Comparison of ENCODE assay signal across 9 mouse cellular contexts in genomic region chr14:34104892-34105291, GRCm38 (mm10). TPM values are rescaled to one million over a fixed set of nuclear protein-coding genes. Genes with fewer than 3 reads are reported as not detected.
A peak's percentile ranks its signal among the peaks of the same experiment; 100 is the strongest.
DNase-seq lines count a peak whose midpoint lies in the region; ATAC-seq and TF ChIP-seq lines count a peak whose summit lies in the region.
"Had no signal": no experiment of that assay in that cellular context is flagged by ENCODE, and none has a peak within 500 bp of the region (broad histone marks: within the 10 kb centered on the region; RNA-seq: fewer than 3 reads in every experiment).

No protein-coding gene starts in this region.

- peak; percentile 53 for DNase-seq in CH12.LX (ENCODE audit: extremely low read depth)
- DNase-seq in adrenal gland, adult 2 months: peak; percentile 72
- peak; percentile 72 for DNase-seq in embryo, embryonic 9.5 days (ENCODE audit: extremely low spot score)
- peak; percentile 77 to 84 for DNase-seq in kidney, postnatal 25 days
- DNase-seq in lung, adult 18-20 months: peak; percentile 60 to 75
- DNase-seq in ovary, postnatal 14 days (ENCODE audit: low spot score): peak; percentile 61
- no peak for DNase-seq in c-Kit-positive CD71-positive TER-119-positive erythroid progenitor cells, embryonic 14.5 days (ENCODE audit: low spot score)

- ATAC-seq in heart, embryonic 15.5 days (replicated peaks; ENCODE audit: insufficient number of reproducible peaks, insufficient read depth, low FRiP score, low read depth): peak; percentile 56

- H3K27me3 ChIP-seq in CH12.LX (replicated peaks): no peaks in the 10 kb centered on the region
- H3K27me3 ChIP-seq in heart, embryonic 15.5 days: no peaks in the 10 kb centered on the region

- H3K4me3 ChIP-seq in CH12.LX (replicated peaks in 1 of 3; ENCODE audit: low read depth in 2 of 3, low read length in 2 of 3, poor library complexity in 1 of 3): no peak overlapping the region
- H3K4me3 ChIP-seq in heart, embryonic 15.5 days: no peak overlapping the region

- no peak overlapping the region for H3K9ac ChIP-seq in CH12.LX (ENCODE audit: insufficient read depth, low read depth)
- H3K9ac ChIP-seq in heart, embryonic 15.5 days: no peak overlapping the region

- in situ Hi-C loops in CH12.LX (cut with MboI; ENCODE audit: low pct_ligation_motif_present, low pct_unique_long_range_greater_than_20kb, low sequenced_read_pairs): loop anchor here (5.0 kb wide), 1 partner anchor 92 kb away; no protein-coding TSS in a partner anchor

- peak; percentile 79 for TF ChIP-seq RAD21 in CH12.LX (IDR thresholded peaks at IDR 0.05; ENCODE audit: low read depth, low read length)

- H3K79me2 ChIP-seq in CH12.LX (replicated peaks; ENCODE audit: control insufficient read depth, extremely low read depth, insufficient read depth, poor library complexity, severe bottlenecking): no peaks in the 10 kb centered on the region

- peaks cover 0 to 16% of the 10 kb centered on the region in 2 experiments; a peak in 3 of 4 replicates for H3K4me1 ChIP-seq in CH12.LX (ENCODE audit: control insufficient read depth in 1 of 2, insufficient read depth in 2 of 2)
- H3K4me1 ChIP-seq in heart, embryonic 15.5 days (replicated peaks): peaks cover 17% of the 10 kb centered on the region

- TF ChIP-seq POLR2A in CH12.LX (IDR thresholded peaks at IDR 0.05; ENCODE audit: low read depth, low read length): no peak

- WGBS in heart, embryonic 15.5 days: 18% methylated on average over 8 of the region's 8 CpGs

- TF ChIP-seq CTCF in CH12.LX (conservative IDR thresholded peaks at IDR 0.05 in 1 of 2, IDR thresholded peaks at IDR 0.05 in 1 of 2; ENCODE audit: low read depth in 2 of 2, low read length in 2 of 2): peak; percentile 37 to 85

- H3K9me3 ChIP-seq in CH12.LX (replicated peaks; ENCODE audit: low read length): no peaks in the 10 kb centered on the region
- no peaks in the 10 kb centered on the region for H3K9me3 ChIP-seq in heart, embryonic 15.5 days (replicated peaks)

- no peak overlapping the region for H3K27ac ChIP-seq in CH12.LX (ENCODE audit: insufficient read depth, low read depth)
- H3K27ac ChIP-seq in heart, embryonic 15.5 days: no peak overlapping the region

- no peaks in the 10 kb centered on the region for H3K36me3 ChIP-seq in CH12.LX (replicated peaks in 1 of 2; ENCODE audit: control insufficient read depth in 1 of 2, insufficient read depth in 1 of 2, low read length in 1 of 2)
- no peaks in the 10 kb centered on the region for H3K36me3 ChIP-seq in heart, embryonic 15.5 days

- dilution Hi-C loops in CH12.LX (cut with MboI; ENCODE audit: extremely low pct_ligation_motif_present, extremely low pct_unique_long_range_greater_than_20kb, low sequenced_read_pairs): no loop called here

- H3K4me2 ChIP-seq in CH12.LX (ENCODE audit: insufficient read depth, low read depth, poor library complexity, severe bottlenecking): no peak overlapping the region
- H3K4me2 ChIP-seq in heart, embryonic 15.5 days: no peak overlapping the region

- no peak for TF ChIP-seq EP300 in CH12.LX (IDR thresholded peaks at IDR 0.05; ENCODE audit: low read length)

TF ChIP-seq in CH12.LX, 34 proteins besides CTCF, POLR2A, EP300 and RAD21:
- TF ChIP-seq MAX (IDR thresholded peaks at IDR 0.05; ENCODE audit: low read length) (no peak), JUN (IDR thresholded peaks at IDR 0.05; ENCODE audit: insufficient read depth, low read depth, low read length) (no peak), CHD2 (IDR thresholded peaks at IDR 0.05; ENCODE audit: low read length) (no peak), MXI1 (IDR thresholded peaks at IDR 0.05; ENCODE audit: low read depth, low read length) (no peak), MEF2A (IDR thresholded peaks at IDR 0.05; ENCODE audit: borderline replicate concordance, low read depth, low read length) (0 out of 2 replicates have a peak, but pooled peaks have one; percentile 19), JUND (conservative IDR thresholded peaks at IDR 0.05; ENCODE audit: low read depth, low read length) (no peak), TBP (conservative IDR thresholded peaks at IDR 0.05; ENCODE audit: low read depth, low read length) (no peak), MAFK (IDR thresholded peaks at IDR 0.05; ENCODE audit: insufficient replicate concordance, low read length) (no peak), ETS1 (conservative IDR thresholded peaks at IDR 0.05; ENCODE audit: low read depth, low read length) (no peak), TCF12 (IDR thresholded peaks at IDR 0.05; ENCODE audit: low read depth, low read length) (no peak), KAT2A (IDR thresholded peaks at IDR 0.05; ENCODE audit: insufficient replicate concordance, low read length) (no peak), HCFC1 (IDR thresholded peaks at IDR 0.05; ENCODE audit: low read depth, low read length) (no peak), SMC3 (IDR thresholded peaks at IDR 0.05; ENCODE audit: low read depth, low read length) (peak; percentile 91), ZC3H11A (IDR thresholded peaks at IDR 0.05; ENCODE audit: low read depth, low read length) (peak; percentile 52), E2F4 (IDR thresholded peaks at IDR 0.05; ENCODE audit: insufficient replicate concordance, low read depth, low read length) (no peak), MYC (IDR thresholded peaks at IDR 0.05; ENCODE audit: low read depth, low read length) (no peak), CHD1 (IDR thresholded peaks at IDR 0.05; ENCODE audit: low read depth, low read length) (no peak), RCOR1 (conservative IDR thresholded peaks at IDR 0.05; ENCODE audit: low read depth, low read length) (no peak), ELF1 (IDR thresholded peaks at IDR 0.05; ENCODE audit: low read depth, low read length) (no peak), ZMIZ1 (IDR thresholded peaks at IDR 0.05; ENCODE audit: low read depth, low read length) (no peak), MAZ (IDR thresholded peaks at IDR 0.05; ENCODE audit: low read depth, low read length) (no peak), GABPA (IDR thresholded peaks at IDR 0.05; ENCODE audit: insufficient replicate concordance, low read depth, low read length) (no peak), IRF4 (IDR thresholded peaks at IDR 0.05; ENCODE audit: low read depth, low read length) (peak; percentile 38; the same call in 1 of the 2 replicates), UBTF (IDR thresholded peaks at IDR 0.05; ENCODE audit: low read depth, low read length) (no peak), SIN3A (IDR thresholded peaks at IDR 0.05; ENCODE audit: low read length) (no peak), NELFE (IDR thresholded peaks at IDR 0.05; ENCODE audit: low read depth, low read length) (no peak), USF2 (conservative IDR thresholded peaks at IDR 0.05; ENCODE audit: low read depth, low read length) (no peak), POLR2AphosphoS2 (IDR thresholded peaks at IDR 0.05; ENCODE audit: low read depth, low read length) (no peak), NRF1 (IDR thresholded peaks at IDR 0.05; ENCODE audit: low read depth, low read length) (no peak), ZNF384 (IDR thresholded peaks at IDR 0.05; ENCODE audit: low read depth, low read length) (no peak), PAX5 (IDR thresholded peaks at IDR 0.05; ENCODE audit: low read length) (no peak), ZKSCAN1 (IDR thresholded peaks at IDR 0.05; ENCODE audit: borderline replicate concordance, low read depth, low read length) (no peak), BHLHE40 (IDR thresholded peaks at IDR 0.05; ENCODE audit: low read depth, low read length) (peak; percentile 35; the same call in 1 of the 2 replicates), USF1 (IDR thresholded peaks at IDR 0.05; ENCODE audit: low read depth, low read length) (no peak)

RNA-seq across cellular contexts. Expression of gene A630023A22Rik, which starts 2.3 kb away (rescaled TPM):
- total RNA-seq in CH12.LX (2012; rRNA removed) (not detected in 2 replicates), CH12.LX (2014; rRNA removed) (not detected in 2 replicates)
- 0.36 TPM in 1 of 2 replicates, not detected in the other for polyA plus RNA-seq in CH12.LX (2012; ENCODE audit: insufficient read length, low read depth)
- total RNA-seq in adrenal gland, adult 2 months (2021): not detected
- not detected in 2 replicates for polyA plus RNA-seq in adrenal gland, adult 2 months (2012; rRNA removed)
- not detected in 2 replicates for polyA plus RNA-seq in heart, embryonic 15.5 days (2015; fragmentation: Nextera tagmentation; extraction: Ambion mirVana)
- polyA plus RNA-seq: frontal cortex, adult 2 months had no signal

RNA-seq across cellular contexts. Expression of gene Anxa8, which starts 19.1 kb away (rescaled TPM):
- 1.8 and 2.3 TPM in 2 replicates for total RNA-seq in CH12.LX (2012; rRNA removed)
- 0.23 and 0.24 TPM in 2 replicates for total RNA-seq in CH12.LX (2014; rRNA removed)
- polyA plus RNA-seq in CH12.LX (2012; ENCODE audit: insufficient read length, low read depth): 0.33 TPM in 1 of 2 replicates, not detected in the other
- 1 to 10 TPM; 3.6 to 5.9 TPM for total RNA-seq in adrenal gland, adult 2 months (2021)
- polyA plus RNA-seq in adrenal gland, adult 2 months (2012; rRNA removed): 0.74 and 1.2 TPM in 2 replicates
- 2.0 and 5.3 TPM in 2 replicates for polyA plus RNA-seq in heart, embryonic 15.5 days (2015; fragmentation: Nextera tagmentation; extraction: Ambion mirVana)

RNA-seq across cellular contexts. Expression of gene Npy4r, which starts 47.4 kb away (rescaled TPM):
- total RNA-seq in CH12.LX (2012; rRNA removed) (0.04 TPM in 2 replicates), CH12.LX (2014; rRNA removed) (not detected in 2 replicates)
- not detected in 2 replicates for polyA plus RNA-seq in CH12.LX (2012; ENCODE audit: insufficient read length, low read depth)
- under 1 TPM; 0.09 to 0.10 TPM for total RNA-seq in adrenal gland, adult 2 months (2021)
- 0.02 and 0.15 TPM in 2 replicates for polyA plus RNA-seq in adrenal gland, adult 2 months (2012; rRNA removed)
- 0.13 and 0.15 TPM in 2 replicates for polyA plus RNA-seq in heart, embryonic 15.5 days (2015; fragmentation: Nextera tagmentation; extraction: Ambion mirVana)
- polyA plus RNA-seq: frontal cortex, adult 2 months had no signal

RNA-seq across cellular contexts. Expression of gene Antxrl, which starts 52.4 kb away (rescaled TPM):
- not detected in 2 replicates for total RNA-seq in CH12.LX (2012; rRNA removed)
- not detected in 2 replicates for total RNA-seq in CH12.LX (2014; rRNA removed)
- polyA plus RNA-seq in CH12.LX (2012; ENCODE audit: insufficient read length, low read depth): not detected in 2 replicates
- total RNA-seq in adrenal gland, adult 2 months (2021): not detected
- polyA plus RNA-seq in adrenal gland, adult 2 months (2012; rRNA removed): not detected in 2 replicates
- not detected in 2 replicates for polyA plus RNA-seq in heart, embryonic 15.5 days (2015; fragmentation: Nextera tagmentation; extraction: Ambion mirVana)
- polyA plus RNA-seq: frontal cortex, adult 2 months had no signal
